Mouse (Mus musculus) liver, adult 2 months (tissue): ENCODE results near the gene Hba-a1.

Source experiments
- CTCF ChIP-seq: fragments of 200-500 bp; IDR thresholded peaks from 2 replicates; pipeline ENCODE4 v1.5.1; 2011; ENCODE audit warnings: low read depth, low read length, control low read depth
- POLR2A ChIP-seq: fragments of 200-500 bp; IDR thresholded peaks from 2 replicates; pipeline ENCODE4 v1.6.1; 2011; ENCODE audit warnings: low read length, control low read depth; ENCODE audit not compliant: insufficient read depth; ENCODE audit errors: extremely low read depth

DNA sequence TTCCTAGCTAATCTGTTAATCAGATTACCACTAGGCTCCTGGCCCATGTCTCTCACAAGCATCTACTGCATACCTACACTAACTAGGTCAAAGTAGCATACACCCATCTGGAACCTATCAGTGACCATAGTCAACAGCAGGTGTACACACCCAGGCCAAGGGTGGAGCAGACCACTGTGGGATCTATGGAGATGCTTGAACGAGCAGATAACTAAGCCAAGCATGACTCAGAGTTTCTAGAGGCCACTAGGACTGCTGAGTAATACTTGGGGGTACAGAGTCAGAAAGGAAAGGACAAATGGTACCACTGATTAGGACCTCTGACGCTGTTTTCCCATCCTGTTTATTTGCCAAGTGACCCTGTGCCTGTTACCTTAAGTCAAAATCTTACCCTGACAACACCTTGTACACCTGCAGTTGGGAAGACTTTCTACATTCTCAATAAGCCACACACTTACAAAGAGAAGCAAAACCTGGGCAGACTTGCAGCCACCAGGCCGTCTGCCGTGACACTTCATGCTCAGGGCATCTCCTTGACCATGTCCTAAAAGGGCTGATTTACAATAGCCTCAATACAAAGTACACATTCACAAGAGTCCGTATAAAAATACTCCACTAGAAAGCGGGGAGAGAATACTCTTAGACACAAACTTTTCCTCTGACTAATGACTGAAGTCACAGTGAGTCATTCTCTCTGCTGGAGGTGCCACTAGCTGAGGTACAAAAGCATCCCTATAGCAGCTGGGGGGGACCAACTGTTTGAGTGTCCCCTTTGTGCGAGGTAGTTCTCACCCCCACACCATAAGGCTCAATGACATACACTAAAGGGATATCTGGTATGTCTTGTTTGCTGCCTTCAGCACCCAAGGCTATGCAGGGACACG lies 32.2 kb upstream of the Hba-a1 start:
- TF ChIP-seq POLR2A: no peak
- no peak for TF ChIP-seq CTCF
